Comparison of ENCODE assay signal across 23 mouse cellular contexts in the genomic region with DNA sequence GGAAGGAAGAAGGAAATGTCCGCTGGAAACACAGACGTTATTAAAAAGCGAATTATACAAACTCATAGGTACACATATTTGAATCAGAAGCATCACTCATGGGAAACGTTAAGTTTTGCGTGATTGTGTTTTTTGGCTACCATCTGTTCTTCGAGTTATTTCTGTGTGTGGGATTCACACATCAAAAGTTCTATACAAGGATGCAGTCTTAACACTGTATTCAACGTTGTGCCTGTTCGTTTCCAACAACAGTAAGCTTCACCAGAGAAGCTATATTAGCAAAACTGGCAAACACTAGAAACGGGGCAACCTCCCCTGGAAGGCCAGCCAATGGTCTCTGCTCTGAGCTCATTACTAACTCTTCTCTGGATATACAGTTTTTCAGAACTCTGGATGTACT.
DNase-seq lines count a peak whose midpoint lies in the region; ATAC-seq and TF ChIP-seq lines count a peak whose summit lies in the region.
"Had no signal": no experiment of that assay in that cellular context is flagged by ENCODE, and none has a peak within 500 bp of the region (broad histone marks: within the 10 kb centered on the region; RNA-seq: fewer than 3 reads in every experiment).

No protein-coding gene starts in this region.

- WGBS in forebrain, postnatal 0 days = 72% methylated on average over 9 of the region's 9 CpGs
- WGBS in forebrain, embryonic 10.5 days = 93% methylated on average over 9 of the region's 9 CpGs
- WGBS in limb, embryonic 10.5 days = 94% methylated on average over 9 of the region's 9 CpGs

- H3K27ac ChIP-seq in forebrain, postnatal 0 days (ENCODE audit: low read depth, low read length) = no peak overlapping the region
- no peak overlapping the region for H3K27ac ChIP-seq in forebrain, embryonic 10.5 days
- 0 out of 2 replicates have a peak overlapping the region, but pooled peaks have one; percentile 81 for H3K27ac ChIP-seq in layer of hippocampus, adult 2 months
- H3K27ac ChIP-seq in limb, embryonic 10.5 days = peak overlapping the region; percentile 83
- H3K27ac ChIP-seq: forebrain, embryonic 13.5 days had no signal

- H3K4me3 ChIP-seq in forebrain, postnatal 0 days (ENCODE audit: low read depth, low read length) = no peak overlapping the region
- no peak overlapping the region for H3K4me3 ChIP-seq in forebrain, embryonic 10.5 days
- H3K4me3 ChIP-seq in layer of hippocampus, adult 2 months = no peak overlapping the region
- no peak overlapping the region for H3K4me3 ChIP-seq in limb, embryonic 10.5 days
- H3K4me3 ChIP-seq: erythroblast, embryonic 14.5 days; forebrain, embryonic 13.5 days; forebrain, embryonic 15.5 days had no signal

- no peaks in the 10 kb centered on the region for H3K36me3 ChIP-seq in forebrain, postnatal 0 days (ENCODE audit: insufficient read depth)
- no peaks in the 10 kb centered on the region for H3K36me3 ChIP-seq in forebrain, embryonic 10.5 days (replicated peaks)
- 0 out of 2 replicates have a peak, but pooled peaks cover 4% of the 10 kb centered on the region for H3K36me3 ChIP-seq in limb, embryonic 10.5 days
- H3K36me3 ChIP-seq: embryonic facial prominence, embryonic 13.5 days; embryonic facial prominence, embryonic 15.5 days; forebrain, embryonic 15.5 days; G1E had no signal

- DNase-seq in forebrain, postnatal 0 days = peak; percentile 42
- no peak for DNase-seq in forebrain, embryonic 10.5 days (ENCODE audit: extremely low spot score, low spot score)
- no peak for DNase-seq in layer of hippocampus, adult 2 months (ENCODE audit: low spot score in 2 of 2)
- DNase-seq in layer of hippocampus, adult 9-11 months = no peak
- peak; percentile 28 for DNase-seq in right cerebral cortex, adult 18-20 months
- DNase-seq in right cerebral cortex, postnatal 36 days (ENCODE audit: low spot score in 2 of 2) = no peak
- no peak for DNase-seq in limb, embryonic 10.5 days (ENCODE audit: low spot score)
- no peak for DNase-seq in spleen, adult 18-20 months
- DNase-seq: adrenal gland, adult 2 months; adrenal gland, postnatal 25 days; cerebellum, adult 11 months; cerebellum, adult 8-10 months; cerebellum, adult 9-11 months; cerebellum, postnatal 14 days; cerebellum, postnatal 36 days; embryo, embryonic 11 days had no signal

- no peaks in the 10 kb centered on the region for H3K9me3 ChIP-seq in forebrain, postnatal 0 days (ENCODE audit: low read length)
- no peaks in the 10 kb centered on the region; the same call in 1 of the 2 replicates for H3K9me3 ChIP-seq in forebrain, embryonic 10.5 days
- H3K9me3 ChIP-seq in limb, embryonic 10.5 days (replicated peaks) = no peaks in the 10 kb centered on the region
- H3K9me3 ChIP-seq: embryonic facial prominence, embryonic 13.5 days; embryonic facial prominence, embryonic 15.5 days; forebrain, embryonic 13.5 days; forebrain, embryonic 15.5 days; G1E had no signal

- no peak overlapping the region for H3K4me2 ChIP-seq in forebrain, postnatal 0 days (ENCODE audit: low read depth)

- no peaks in the 10 kb centered on the region for H3K27me3 ChIP-seq in forebrain, postnatal 0 days (ENCODE audit: insufficient read depth, low read length)
- H3K27me3 ChIP-seq in forebrain, embryonic 10.5 days (ENCODE audit: poor library complexity, severe bottlenecking) = no peaks in the 10 kb centered on the region
- no peaks in the 10 kb centered on the region for H3K27me3 ChIP-seq in limb, embryonic 10.5 days (ENCODE audit: low read depth, poor library complexity, severe bottlenecking)
- H3K27me3 ChIP-seq: CH12.LX; embryonic facial prominence, embryonic 13.5 days; embryonic facial prominence, embryonic 15.5 days; forebrain, embryonic 13.5 days; forebrain, embryonic 15.5 days had no signal

- H3K9ac ChIP-seq in forebrain, postnatal 0 days = no peak overlapping the region
- H3K9ac ChIP-seq: embryonic facial prominence, embryonic 15.5 days; forebrain, embryonic 13.5 days; forebrain, embryonic 15.5 days had no signal

- ATAC-seq in forebrain, postnatal 0 days = peak; percentile 54

- H3K4me1 ChIP-seq in forebrain, postnatal 0 days (ENCODE audit: insufficient read depth) = no peaks in the 10 kb centered on the region
- H3K4me1 ChIP-seq in forebrain, embryonic 10.5 days = peaks cover 5% of the 10 kb centered on the region
- H3K4me1 ChIP-seq in limb, embryonic 10.5 days = peaks cover 8% of the 10 kb centered on the region

- TF ChIP-seq CTCF in forebrain, postnatal 0 days (IDR thresholded peaks at IDR 0.05; ENCODE audit: low read depth) = no peak
- no peak for TF ChIP-seq CTCF in layer of hippocampus, adult 2 months (conservative IDR thresholded peaks at IDR 0.05)

Comparison
In these comparisons a context has a peak if more than half of its experiments do, and no peak if none do; other contexts are left out.
1. DNase-seq: peak in forebrain, postnatal 0 days (single experiment) and right cerebral cortex, adult 18-20 months (single experiment); none in forebrain, embryonic 10.5 days (single experiment), layer of hippocampus, adult 2 months (0 of 2), layer of hippocampus, adult 9-11 months (single experiment), right cerebral cortex, postnatal 36 days (0 of 2), limb, embryonic 10.5 days (single experiment) and spleen, adult 18-20 months (0 of 2).
2. H3K27ac ChIP-seq: peak in layer of hippocampus, adult 2 months (single experiment) and limb, embryonic 10.5 days (single experiment); none in forebrain, postnatal 0 days (single experiment) and forebrain, embryonic 10.5 days (single experiment).